Mouse (Mus musculus): ENCODE measurements at regions not wholly inside any gene's neighbourhood (a gene's known extent, or its start where the extent isn't known, plus 50 kb on each side); places are given as distances from the start of the nearest gene placed in this dataset.

GRCm38 (mm10) chr1:120759380-120759779 is 157.2 kb downstream of the En1 start:
- in situ Hi-C loops (cut with MboI, MseI), result no loop called here

GRCm38 (mm10) chr1:120761364-120761763 is 159.1 kb downstream of the En1 start:
- in situ Hi-C loops (cut with MboI, MseI), result no loop called here

DNA sequence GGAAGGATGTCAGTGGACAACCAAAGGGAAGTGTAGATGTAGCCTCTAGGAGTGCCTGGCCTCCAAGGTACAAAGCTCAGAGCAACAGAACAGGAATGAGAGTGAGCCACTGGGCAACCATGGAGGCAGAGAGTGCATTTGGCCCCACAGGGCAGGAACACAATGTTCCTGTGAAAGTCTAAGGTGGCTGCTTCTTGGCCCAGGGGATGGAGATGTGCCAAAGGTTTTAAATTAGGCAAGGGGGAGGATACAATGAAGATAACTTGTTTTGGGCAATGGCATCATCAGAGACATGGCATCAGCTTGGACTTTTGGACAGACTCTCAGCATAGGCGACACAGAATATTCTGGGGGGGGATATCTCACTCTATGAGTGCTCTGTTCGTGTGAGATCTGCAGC is 160.3 kb downstream of the En1 start:
- in situ Hi-C loops (cut with MboI, MseI), result no loop called here

GRCm38 (mm10) chr1:120762921-120763595 is 160.8 kb downstream of the En1 start:
- in situ Hi-C loops (cut with MboI, MseI), result no loop called here

DNA sequence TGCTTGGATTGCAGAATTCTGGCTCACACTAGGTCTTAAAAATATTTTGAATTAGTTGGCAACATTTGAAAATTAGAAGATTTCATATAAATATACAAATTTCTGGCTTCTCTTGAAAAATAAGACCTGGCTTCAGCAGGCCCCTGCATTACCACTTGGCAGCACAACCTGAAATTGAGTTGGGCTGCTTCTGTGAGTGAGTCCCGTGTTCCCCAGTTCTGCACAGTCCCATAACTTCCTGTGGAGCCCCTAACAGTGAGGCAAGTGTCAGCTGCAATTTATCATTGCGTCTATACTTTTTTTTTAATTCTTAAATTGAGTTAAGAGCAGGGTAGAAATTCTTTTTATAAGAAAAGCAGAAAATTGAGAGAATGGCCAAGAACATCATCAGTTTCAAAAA is 164.8 kb downstream of the En1 start:
- in situ Hi-C loops (cut with MboI, MseI), result no loop called here

DNA sequence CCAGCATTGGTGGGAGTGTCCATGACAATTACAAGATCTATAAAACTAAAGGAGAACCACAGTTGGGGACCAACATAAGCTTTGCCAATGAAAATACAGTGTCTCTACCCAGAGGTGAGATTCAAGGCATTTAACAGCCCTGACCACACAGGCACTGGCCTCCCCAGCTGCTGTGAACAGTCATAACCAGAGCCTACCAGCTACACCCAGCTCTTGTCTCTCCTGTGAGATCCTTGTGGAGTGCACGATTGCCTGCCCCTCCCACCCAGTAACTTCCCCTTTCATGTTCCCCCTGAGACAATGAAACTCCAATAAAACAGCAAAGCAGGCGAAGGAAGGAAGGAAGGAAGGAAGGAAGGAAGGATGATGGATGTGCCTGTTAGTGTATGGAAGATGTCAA is 169.1 kb downstream of the En1 start:
- in situ Hi-C loops (cut with MboI, MseI), result no loop called here

GRCm38 (mm10) chr1:120776906-120777305 is 174.7 kb downstream of the En1 start:
- in situ Hi-C loops (cut with MboI, MseI), result no loop called here

DNA sequence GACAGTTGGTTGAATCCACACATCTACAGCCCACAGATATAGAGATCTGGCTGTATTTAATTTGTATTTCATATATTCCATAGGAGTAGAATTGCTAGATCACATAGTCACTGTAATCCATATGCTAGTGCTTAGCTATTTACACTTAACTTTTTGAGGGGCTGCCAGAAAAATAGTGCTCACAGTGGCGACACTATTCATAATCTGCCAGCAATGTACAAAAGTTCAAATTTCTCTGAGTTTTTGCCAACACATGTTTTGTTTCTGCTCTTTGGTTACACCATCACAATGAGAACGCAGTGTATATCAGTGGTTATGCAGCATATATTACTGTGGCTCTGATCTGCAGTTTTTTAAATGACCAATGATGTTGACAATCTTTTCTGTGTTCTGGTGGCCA is 175.2 kb downstream of the En1 start:
- in situ Hi-C loops (cut with MboI, MseI), result no loop called here

DNA sequence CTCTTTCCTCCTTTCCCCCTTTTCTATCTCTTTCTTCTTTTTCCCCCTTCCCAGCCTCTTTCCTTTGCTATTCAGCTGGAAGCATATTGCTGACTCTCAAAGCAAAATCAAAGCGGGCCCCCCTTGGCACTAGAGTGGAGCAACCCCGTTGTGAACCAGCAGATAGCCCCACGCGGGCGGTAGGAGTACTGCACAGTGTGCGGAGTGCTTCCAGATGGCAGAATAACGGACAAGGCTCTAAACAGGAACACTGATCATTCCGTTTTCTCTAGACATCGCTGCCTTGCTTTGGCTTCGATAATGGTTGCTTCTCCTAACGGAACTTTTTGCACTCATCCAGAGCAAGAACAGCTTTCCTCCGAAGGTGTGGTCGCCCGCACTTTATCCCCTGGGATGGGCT is 193.0 kb downstream of the En1 start:
- in situ Hi-C loops (cut with MboI, MseI), result no loop called here

- in situ Hi-C loops (cut with MboI, MseI), result no loop called here
Observed at GRCm38 (mm10) chr1:120801248-120801979, 199.2 kb downstream of the En1 start.

DNA sequence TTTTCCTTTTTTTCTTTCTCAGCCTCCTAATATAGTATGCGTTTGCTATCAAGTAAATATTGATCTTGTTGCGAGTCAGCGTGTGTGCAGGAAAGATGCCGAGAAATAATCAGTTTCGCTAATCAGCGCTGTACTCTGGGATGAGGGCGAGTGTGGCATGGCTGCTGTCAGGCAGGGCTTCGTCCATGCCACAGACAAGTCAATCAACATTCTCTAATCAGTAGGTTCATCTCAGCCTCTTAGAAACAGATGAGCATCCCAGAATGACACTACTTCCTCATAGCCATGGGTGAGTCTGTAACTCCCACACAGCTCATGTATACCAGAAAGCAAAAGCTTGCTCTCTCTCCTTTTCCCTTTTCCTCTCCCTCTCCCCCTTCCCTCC is 199.8 kb downstream of the En1 start:
- in situ Hi-C loops (cut with MboI, MseI), result no loop called here

- in situ Hi-C loops (cut with MboI, MseI), result no loop called here
Observed at GRCm38 (mm10) chr1:120814441-120814840, 212.2 kb downstream of the En1 start.

DNA sequence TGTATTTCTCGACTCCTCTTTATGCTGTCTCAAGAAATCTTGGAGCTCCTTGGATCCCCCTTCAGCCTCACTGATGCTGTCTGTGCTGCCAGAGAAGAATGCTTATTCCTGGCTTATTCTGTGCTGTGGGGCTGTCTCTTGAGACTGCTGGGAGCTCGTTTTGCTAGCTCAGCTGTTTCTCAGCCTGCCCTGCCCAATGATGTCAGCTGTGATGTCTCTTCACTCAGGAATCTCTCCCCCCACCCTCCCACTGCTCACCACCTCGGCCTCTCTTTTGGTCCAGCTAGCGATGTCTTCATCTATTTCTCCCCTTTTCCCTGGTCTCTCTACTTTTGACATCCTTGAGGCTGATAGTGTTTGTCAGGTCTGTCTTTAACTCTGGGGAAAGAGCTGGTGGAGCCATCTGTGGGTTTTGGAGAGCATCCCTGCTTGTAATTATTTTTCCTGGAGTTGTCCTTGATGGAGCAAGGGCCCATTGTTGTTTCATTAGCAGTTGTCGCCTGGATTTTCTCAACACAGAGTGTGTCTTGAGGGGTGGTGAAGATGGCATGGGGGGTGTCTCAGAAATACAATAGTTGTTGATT is 214.1 kb downstream of the En1 start:
- in situ Hi-C loops (cut with MboI, MseI), result no loop called here

DNA sequence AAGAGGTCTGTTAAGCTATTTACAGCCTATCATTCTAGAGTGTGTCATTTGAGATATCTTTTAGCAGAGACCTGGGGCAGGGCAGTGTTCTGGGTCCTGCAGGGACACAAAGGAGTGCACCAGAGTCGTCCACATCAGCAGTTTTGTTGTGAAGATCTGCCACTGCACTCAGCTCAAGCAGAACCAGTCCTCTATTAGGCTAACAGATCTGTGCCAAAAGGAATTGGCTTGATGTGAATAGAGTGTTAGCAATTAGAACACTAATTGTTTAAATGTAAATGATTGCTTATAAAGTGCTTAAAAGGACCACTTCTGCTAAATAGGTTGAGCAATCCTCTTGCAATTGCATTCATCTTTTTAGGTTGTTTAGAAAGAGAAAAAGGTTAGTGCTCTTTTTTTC is 215.3 kb downstream of the En1 start:
- in situ Hi-C loops (cut with MboI, MseI), result no loop called here

GRCm38 (mm10) chr1:120831975-120832374 is 229.8 kb downstream of the En1 start:
- in situ Hi-C loops (cut with MboI, MseI), result no loop called here

DNA sequence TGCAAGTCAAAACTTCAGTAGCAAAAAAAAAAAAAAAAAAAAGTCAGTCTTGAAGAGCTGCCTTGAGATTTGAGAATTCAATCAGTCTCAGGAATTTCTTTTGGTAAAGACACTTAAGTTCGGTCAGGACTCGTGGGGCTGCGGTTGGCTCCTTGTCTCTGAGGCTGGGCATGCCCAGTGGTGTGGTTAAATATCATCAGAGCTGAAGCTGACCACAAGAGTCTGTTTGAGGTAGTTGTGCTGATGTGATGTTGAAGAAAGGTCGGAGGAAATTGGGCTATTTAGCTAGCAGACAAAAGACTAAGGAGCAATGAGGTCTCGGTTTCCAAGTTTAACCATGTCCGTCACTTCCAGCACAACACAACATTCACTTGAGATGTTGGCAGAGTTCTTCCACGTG is 240.4 kb downstream of the En1 start:
- in situ Hi-C loops (cut with MboI, MseI), result no loop called here

DNA sequence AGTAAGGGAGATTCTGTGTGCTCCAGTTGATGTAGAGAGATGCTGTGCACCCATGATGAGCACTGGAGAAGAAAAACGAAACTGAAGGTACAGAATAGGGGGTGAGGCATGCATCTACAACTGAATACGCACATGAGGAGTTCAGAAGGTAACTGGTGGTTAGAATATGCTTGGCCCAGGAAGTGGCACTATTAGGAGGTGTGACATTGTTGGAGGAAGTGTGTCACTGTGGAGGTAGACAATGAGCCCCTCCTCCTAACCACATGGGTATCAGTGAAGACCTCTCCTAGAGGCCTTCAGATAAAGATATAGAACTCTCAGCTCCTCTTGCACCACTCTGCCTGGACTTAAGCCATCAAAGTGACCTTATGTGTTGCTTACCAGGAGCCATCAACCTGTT is 243.9 kb downstream of the En1 start:
- in situ Hi-C loops (cut with MboI, MseI), result no loop called here

DNA sequence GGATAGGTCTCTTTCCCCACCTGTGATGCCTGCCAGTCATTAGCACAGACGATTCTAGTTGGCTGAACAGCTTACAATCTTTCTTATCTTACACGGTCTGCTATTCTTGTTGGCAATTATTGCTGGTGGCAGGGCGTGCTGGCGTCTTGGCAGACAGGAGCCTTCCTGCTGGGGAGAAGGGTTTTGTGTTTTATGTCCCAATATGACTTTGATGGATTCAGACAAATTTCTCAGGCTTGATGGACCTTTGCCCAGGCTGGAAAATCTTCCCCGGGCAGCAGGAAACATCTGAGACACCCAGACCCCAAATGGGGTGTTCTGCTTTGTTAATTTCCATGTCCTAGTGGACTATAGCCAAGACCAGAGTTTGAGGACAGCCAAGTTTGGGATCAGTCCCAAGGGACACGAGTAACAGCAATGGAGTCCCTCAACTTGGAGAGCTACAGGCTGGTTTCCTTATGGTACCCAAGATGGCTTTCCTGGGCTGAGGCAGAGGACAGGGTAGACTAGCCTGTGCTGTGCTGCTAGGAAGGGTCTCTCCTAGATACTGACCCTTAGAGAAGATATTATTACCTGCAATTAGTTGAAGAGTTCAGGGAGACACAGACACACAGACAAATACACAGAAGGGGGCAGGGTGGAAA is 249.8 kb downstream of the En1 start:
- in situ Hi-C loops (cut with MboI, MseI), result no loop called here

GRCm38 (mm10) chr1:120857566-120857965 is 255.3 kb downstream of the En1 start:
- in situ Hi-C loops (cut with MboI, MseI), result no loop called here

GRCm38 (mm10) chr1:120859546-120859945 is 257.3 kb downstream of the En1 start:
- in situ Hi-C loops (cut with MboI, MseI), result no loop called here

GRCm38 (mm10) chr1:120872554-120872953 is 270.3 kb downstream of the En1 start:
- in situ Hi-C loops (cut with MboI, MseI), result no loop called here

DNA sequence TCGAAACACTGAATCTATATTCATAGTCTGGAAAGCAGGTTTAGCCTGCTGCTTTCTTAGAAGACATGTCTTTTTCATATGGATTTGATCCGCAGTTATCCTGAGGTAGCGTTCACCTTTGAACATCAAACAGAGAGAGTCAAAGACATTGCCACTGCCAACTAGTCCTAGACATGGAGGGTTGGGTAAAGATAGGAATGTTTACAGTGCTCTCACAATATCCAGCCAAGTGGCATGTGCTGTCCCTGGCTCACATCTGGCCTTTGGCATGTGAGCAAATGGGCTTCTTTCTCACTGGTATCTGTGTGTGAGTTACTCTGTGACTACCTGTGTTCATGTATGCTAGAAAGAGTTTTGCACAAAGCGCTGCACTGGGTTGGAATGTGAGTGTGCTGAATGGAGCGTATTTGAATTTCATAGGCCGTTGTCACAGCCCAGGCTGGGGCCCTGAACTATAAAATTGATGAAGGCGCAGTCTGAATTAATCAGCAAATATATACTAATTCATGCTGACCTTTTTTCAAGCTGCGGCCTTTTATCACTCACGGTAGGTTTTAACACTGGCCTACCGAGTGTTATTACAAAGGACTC is 280.8 kb downstream of the En1 start:
- in situ Hi-C loops (cut with MboI, MseI), result loop anchor here (10.0 kb wide), 1 partner anchor 1188 kb away; no protein-coding TSS in a partner anchor
